Mouse (Mus musculus): Measurements from ENCODE around the gene Aasdhppt. TPM values are rescaled to one million over a fixed set of nuclear protein-coding genes. Genes with fewer than 3 reads are reported as not detected.

Gene Aasdhppt
- 8.8 and 12.8 TPM in 2 replicates for polyA plus RNA-seq (2012; rRNA removed)

DNA sequence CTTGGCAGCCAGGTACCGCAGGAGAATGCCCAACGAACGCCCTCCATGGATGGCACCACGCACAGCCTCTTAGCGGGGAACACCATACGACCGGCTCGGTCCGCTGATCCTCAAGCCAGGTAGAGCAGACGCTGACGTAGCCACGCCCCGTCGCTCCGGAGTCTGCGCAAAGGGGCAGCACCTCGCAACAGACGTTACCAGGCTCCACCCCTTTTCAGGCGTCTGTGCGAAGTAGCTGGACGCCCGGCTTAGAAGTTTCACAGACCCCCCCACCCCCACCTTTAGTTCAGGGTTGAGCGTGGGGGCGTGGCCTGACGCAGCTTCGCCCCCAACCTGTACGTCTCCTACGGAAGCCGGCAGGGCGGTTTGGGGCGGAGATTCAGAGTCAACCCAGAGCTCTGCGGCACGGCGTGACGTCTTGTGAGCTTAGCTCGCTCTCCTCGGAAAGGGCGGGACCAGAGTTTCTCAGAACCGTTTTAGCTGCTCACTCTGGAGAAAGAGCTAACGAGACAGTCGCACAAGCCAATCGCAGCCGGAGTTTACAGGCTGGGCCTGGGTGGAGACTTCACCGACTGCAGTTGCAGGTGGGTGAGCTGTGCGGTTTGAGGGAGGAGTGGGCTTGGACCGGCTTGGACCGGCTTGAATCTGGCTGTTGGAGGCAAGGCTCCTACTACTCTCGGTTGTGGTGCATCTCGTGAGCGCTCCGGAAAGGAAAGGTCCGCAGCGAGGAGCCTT lies at the start of gene Aasdhppt, which contains the start of gene Kbtbd3:
Gene Aasdhppt, minus strand, starts transcription at position 121 of the 735 bp plus-strand sequence.
Gene Kbtbd3, plus strand, starts transcription at position 483 of the 735 bp plus-strand sequence.
- DNase-seq (ENCODE audit: low read depth): peak; percentile 100
- TF ChIP-seq CTCF (IDR thresholded peaks at IDR 0.05; ENCODE audit: borderline replicate concordance, extremely low read depth, insufficient read depth, insufficient read length) (no peak), POLR2A (IDR thresholded peaks at IDR 0.05; ENCODE audit: borderline replicate concordance, extremely low read depth, insufficient read depth, insufficient read length, poor library complexity, severe bottlenecking) (peak; percentile 58; the same call in 1 of the 2 replicates)

DNA sequence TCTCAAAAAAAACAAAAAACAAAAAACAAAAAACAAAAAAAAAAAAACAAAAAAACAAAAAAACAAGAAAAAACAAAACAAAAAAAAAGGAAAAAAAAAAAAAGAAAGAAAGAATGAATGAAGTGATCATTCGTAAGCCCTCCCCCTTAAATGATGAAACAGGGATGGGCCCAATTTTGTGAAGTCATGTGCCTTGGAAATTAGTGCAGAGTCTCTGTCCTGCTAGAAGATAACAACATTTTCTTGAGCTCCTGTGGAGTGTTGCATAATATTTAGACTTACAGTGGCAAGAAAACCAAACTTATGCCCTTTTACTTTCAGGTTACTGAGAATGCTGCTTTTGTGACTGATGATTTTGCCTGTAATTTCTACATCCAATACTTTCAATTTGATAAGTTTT lies 43.9 kb upstream of the Aasdhppt start:
- TF ChIP-seq POLR2A (IDR thresholded peaks at IDR 0.05; ENCODE audit: borderline replicate concordance, extremely low read depth, insufficient read depth, insufficient read length, poor library complexity, severe bottlenecking) (no peak), CTCF (IDR thresholded peaks at IDR 0.05; ENCODE audit: borderline replicate concordance, extremely low read depth, insufficient read depth, insufficient read length) (no peak)
- DNase-seq (ENCODE audit: low read depth): no peak

DNA sequence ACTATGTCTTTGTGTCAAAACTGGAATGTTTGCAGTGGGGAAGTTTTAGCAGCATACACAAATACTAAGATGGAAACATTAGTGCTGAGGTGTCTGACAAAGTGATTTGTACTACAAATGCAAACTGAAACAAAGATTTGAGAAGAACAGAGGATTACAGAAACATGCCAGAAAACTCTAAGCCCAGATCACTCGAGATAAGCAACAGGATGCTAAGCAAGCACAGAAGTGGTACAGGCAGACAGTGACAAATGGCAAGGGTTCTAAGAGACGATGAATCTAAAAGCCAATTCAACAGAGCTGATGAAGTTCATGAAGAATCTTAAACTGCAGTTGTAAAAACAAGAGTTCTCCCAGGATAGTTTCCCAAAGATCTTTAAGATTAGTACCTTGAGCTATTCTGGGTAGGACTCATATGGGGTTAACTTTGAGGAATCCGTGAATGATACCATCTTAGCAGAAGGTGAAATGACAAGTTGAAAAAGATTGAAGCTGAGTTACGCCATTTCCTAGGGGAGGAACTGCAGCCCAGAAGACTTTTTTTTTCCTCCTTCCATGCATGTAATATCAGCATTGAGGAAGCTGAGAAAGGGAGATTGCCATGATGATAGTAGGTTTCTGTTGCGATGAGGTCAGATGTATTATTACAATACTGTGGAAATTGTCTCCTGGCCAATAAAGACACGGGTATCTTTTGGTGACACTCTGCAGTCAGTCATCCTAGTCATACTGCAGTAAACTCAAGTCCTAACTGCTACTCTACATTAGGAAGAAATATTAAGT lies 9.9 kb upstream of the Aasdhppt start:
- TF ChIP-seq POLR2A (IDR thresholded peaks at IDR 0.05; ENCODE audit: borderline replicate concordance, extremely low read depth, insufficient read depth, insufficient read length, poor library complexity, severe bottlenecking) (no peak), CTCF (IDR thresholded peaks at IDR 0.05; ENCODE audit: borderline replicate concordance, extremely low read depth, insufficient read depth, insufficient read length) (no peak)
- no peak for DNase-seq (ENCODE audit: low read depth)

DNA sequence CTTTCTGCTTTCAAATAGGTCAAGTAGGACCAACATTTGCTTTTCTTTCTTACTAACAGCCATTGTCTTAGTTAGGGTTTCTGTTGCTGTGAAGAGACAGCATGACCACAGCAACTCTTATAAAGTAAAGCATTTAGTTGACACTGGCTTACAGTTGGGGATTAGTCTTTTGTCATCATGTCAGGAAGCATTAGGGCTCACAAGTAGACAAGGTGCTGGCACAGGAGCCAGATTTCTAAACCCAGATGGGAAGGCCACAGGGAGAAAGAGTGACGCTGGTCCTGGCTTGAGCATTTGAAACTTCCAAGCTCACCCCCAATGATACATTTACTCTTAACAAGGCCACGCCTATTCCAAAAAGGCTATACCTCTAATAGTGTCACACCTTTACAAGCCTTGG lies 6.5 kb upstream of the Aasdhppt start:
- TF ChIP-seq CTCF (IDR thresholded peaks at IDR 0.05; ENCODE audit: borderline replicate concordance, extremely low read depth, insufficient read depth, insufficient read length) (no peak), POLR2A (IDR thresholded peaks at IDR 0.05; ENCODE audit: borderline replicate concordance, extremely low read depth, insufficient read depth, insufficient read length, poor library complexity, severe bottlenecking) (no peak)
- peak; percentile 1 for DNase-seq (ENCODE audit: low read depth)

DNA sequence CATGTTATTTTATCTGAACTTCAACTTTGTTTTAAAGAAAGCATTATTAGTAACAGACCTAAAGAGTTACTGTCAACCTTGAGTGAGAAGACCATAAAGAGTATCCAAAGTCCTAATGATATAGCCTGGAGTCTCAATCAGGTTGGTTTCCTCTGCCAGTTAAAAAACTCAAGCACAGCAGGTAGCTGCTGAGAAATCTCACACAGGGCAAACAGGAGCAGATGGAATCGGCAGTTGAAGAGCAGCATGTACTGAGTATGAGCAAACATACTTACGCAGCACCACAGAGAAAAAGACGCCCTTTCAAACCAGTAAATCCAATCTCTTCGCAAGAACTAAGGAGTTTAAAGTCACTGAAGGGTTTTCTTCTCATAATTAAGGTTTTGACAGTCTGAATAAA lies 4.7 kb upstream of the Aasdhppt start:
- DNase-seq (ENCODE audit: low read depth): no peak
- TF ChIP-seq CTCF (IDR thresholded peaks at IDR 0.05; ENCODE audit: borderline replicate concordance, extremely low read depth, insufficient read depth, insufficient read length) (no peak), POLR2A (IDR thresholded peaks at IDR 0.05; ENCODE audit: borderline replicate concordance, extremely low read depth, insufficient read depth, insufficient read length, poor library complexity, severe bottlenecking) (no peak)

DNA sequence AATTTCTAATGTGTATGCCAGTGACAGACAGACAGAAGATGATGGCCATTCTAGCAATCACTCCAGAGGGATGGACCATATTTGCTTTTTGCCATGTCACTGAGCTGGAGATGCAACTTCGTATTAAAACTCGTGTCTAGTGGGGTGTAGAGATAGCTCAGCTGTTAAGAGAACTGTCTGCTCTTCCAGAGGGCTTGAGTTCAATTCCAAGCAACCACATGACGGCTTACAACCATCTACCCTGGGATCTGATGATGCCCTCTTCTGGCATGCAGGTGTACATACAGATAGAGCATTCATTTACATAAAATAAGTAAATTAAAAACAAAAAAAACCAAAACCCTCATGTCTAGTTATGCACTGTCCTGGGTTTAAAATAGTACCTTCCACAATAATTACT lies 1.9 kb upstream of the Aasdhppt start:
- DNase-seq (ENCODE audit: low read depth): peak; percentile 1
- TF ChIP-seq CTCF (IDR thresholded peaks at IDR 0.05; ENCODE audit: borderline replicate concordance, extremely low read depth, insufficient read depth, insufficient read length) (no peak), POLR2A (IDR thresholded peaks at IDR 0.05; ENCODE audit: borderline replicate concordance, extremely low read depth, insufficient read depth, insufficient read length, poor library complexity, severe bottlenecking) (no peak)

DNA sequence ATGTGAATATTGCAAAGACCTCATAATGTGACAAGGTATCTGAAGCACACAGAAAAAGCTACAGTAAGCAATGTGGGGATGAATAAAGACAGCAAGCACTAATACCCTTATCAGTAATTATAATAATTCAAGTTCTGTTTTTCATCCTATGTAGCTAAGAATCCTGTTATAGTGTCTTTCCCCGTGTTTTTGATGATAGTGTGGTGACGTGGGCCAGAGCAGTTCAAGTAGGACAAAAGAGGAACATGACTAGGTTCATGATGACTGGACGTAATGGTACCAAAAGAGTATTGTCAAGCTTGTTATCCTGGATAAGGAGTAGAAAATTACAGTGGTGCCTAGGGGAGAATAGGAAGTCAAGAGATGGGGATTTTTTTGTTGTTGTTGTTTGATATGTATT lies 1.4 kb upstream of the Aasdhppt start:
- no peak for TF ChIP-seq CTCF (IDR thresholded peaks at IDR 0.05; ENCODE audit: borderline replicate concordance, extremely low read depth, insufficient read depth, insufficient read length)
- no peak for TF ChIP-seq POLR2A (IDR thresholded peaks at IDR 0.05; ENCODE audit: borderline replicate concordance, extremely low read depth, insufficient read depth, insufficient read length, poor library complexity, severe bottlenecking)
- peak; percentile 3 for DNase-seq (ENCODE audit: low read depth)

DNA sequence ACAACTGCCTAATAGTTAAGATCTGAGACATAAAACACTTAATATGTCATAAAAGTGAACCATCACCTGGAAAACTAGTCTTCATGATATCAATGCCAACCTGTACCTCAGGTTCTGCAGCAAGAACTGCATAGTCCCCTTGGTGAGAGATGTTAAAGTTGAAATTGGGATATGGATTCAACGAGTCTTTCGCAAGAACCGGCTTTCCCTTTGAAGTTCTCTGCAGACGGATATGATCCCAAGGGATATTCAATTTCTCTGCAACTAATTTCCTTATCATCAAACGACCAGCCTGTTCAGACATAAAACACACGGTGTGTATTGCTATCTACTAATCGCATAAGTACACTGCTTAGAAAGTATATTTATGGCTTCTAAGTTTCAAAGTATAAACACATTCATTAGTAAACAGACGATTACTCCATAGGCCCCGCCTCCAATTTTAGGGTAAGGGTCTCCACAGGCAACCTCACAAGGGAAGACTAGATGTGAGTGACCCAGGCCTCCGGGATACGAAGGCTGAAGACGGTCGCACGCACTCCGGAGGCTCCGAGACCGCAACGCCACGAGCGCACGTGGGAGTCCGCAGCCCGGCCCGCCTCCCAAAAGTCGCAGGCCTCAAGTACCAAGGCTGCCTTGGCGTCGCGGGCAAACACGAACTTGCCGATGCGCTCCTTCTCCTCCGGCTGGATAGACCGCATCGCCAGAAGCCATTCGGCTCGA lies 482 bp downstream of the Aasdhppt start:
- no peak for DNase-seq (ENCODE audit: low read depth)
- TF ChIP-seq POLR2A (IDR thresholded peaks at IDR 0.05; ENCODE audit: borderline replicate concordance, extremely low read depth, insufficient read depth, insufficient read length, poor library complexity, severe bottlenecking): no peak
- no peak for TF ChIP-seq CTCF (IDR thresholded peaks at IDR 0.05; ENCODE audit: borderline replicate concordance, extremely low read depth, insufficient read depth, insufficient read length)

DNA sequence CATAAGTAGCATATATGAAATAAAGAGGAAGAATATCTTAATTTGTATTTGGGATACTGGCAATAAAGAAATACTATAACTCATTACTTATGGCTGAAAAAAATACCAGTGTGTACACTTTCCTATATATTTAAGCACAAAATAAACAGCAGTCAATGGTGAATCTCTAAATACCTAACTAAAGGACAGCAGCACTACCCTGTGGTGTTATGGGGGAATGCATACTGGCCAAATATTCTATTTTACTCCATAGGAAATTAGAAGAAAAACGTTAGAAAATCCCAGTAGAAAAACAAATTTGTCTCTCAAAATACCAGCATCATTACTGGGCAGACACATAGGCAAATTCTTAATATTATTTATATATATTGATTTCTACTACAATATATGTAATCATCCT lies 4.4 kb downstream of the Aasdhppt start:
- no peak for TF ChIP-seq POLR2A (IDR thresholded peaks at IDR 0.05; ENCODE audit: borderline replicate concordance, extremely low read depth, insufficient read depth, insufficient read length, poor library complexity, severe bottlenecking)
- no peak for TF ChIP-seq CTCF (IDR thresholded peaks at IDR 0.05; ENCODE audit: borderline replicate concordance, extremely low read depth, insufficient read depth, insufficient read length)
- peak; percentile 5 for DNase-seq (ENCODE audit: low read depth)

DNA sequence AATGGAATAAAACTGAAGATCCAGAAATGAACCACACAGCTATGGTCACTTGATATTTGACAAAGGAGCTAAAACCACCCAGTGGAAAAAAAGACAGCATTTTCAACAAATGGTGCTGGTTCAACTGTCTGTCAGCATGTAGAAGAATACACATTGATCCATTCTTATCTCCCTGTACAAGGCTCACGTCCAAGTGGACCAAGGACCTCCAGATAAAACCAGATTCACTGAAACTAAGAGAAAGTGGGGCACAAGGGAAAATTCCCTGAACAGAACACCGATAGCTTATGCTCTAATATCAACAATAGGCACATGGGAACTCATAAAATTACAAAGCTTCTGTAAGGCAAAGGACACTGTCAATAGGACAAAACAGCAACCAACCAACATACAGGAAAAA lies 8.8 kb downstream of the Aasdhppt start:
- TF ChIP-seq CTCF (IDR thresholded peaks at IDR 0.05; ENCODE audit: borderline replicate concordance, extremely low read depth, insufficient read depth, insufficient read length): no peak
- TF ChIP-seq POLR2A (IDR thresholded peaks at IDR 0.05; ENCODE audit: borderline replicate concordance, extremely low read depth, insufficient read depth, insufficient read length, poor library complexity, severe bottlenecking): no peak
- DNase-seq (ENCODE audit: low read depth): no peak

DNA sequence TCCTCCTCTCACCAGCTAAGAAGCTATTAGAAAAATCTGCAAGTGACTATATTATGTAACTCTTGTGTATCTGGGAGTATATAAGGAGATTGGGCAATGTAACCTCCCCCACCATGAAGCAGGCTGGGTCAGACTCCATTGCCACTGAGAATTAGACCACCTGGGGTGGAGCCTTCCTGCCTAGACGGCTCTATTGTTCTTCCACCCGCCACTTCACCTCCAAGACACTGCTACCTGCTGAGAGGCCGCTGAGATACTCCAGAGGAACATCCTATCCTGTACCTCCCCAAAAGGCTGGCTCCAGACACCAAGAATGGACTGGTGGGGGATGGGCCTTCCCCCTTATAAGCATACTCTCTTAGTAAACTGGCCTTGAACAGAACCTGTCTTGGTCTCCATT lies 25.4 kb downstream of the Aasdhppt start:
- TF ChIP-seq POLR2A (IDR thresholded peaks at IDR 0.05; ENCODE audit: borderline replicate concordance, extremely low read depth, insufficient read depth, insufficient read length, poor library complexity, severe bottlenecking): no peak
- TF ChIP-seq CTCF (IDR thresholded peaks at IDR 0.05; ENCODE audit: borderline replicate concordance, extremely low read depth, insufficient read depth, insufficient read length): no peak
- DNase-seq (ENCODE audit: low read depth): no peak
